Mouse (Mus musculus): Measurements from ENCODE around the gene Frem3.

Gene Frem3

GRCm38 (mm10) chr8:80688141-80688540, 77.3 kb downstream of the Frem3 start:
- DNase-seq (ENCODE audit: inconsistent age in 2 of 2, low spot score in 1 of 2) = peak; percentile 67 to 88

- peak; percentile 43 to 75 for DNase-seq (ENCODE audit: inconsistent age in 2 of 2, low spot score in 1 of 2)
These were observed 100.0 kb downstream of the Frem3 start for GRCm38 (mm10) chr8:80710670-80711400.

GRCm38 (mm10) chr8:80714461-80714860, 103.6 kb downstream of the Frem3 start:
- DNase-seq (ENCODE audit: inconsistent age in 2 of 2, low spot score in 1 of 2) = no peak

GRCm38 (mm10) chr8:80732326-80732725, 121.4 kb downstream of the Frem3 start:
- DNase-seq (ENCODE audit: inconsistent age in 2 of 2, low spot score in 1 of 2) = peak in 1 of 2 experiments; percentile 40

- peak; percentile 51 to 80 for DNase-seq (ENCODE audit: inconsistent age in 2 of 2, low spot score in 1 of 2)
These were observed 127.1 kb downstream of the Frem3 start for GRCm38 (mm10) chr8:80738046-80738387.

- peak; percentile 59 to 83 for DNase-seq (ENCODE audit: inconsistent age in 2 of 2, low spot score in 1 of 2)
These were observed 127.7 kb downstream of the Frem3 start for GRCm38 (mm10) chr8:80738388-80739154.

GRCm38 (mm10) chr8:80739155-80739924, 128.5 kb downstream of the Frem3 start, which contains the start of gene Smarca5:
TSS of gene Smarca5 (minus strand) at chr8:80739497.
- peak; percentile 97 to 99 for DNase-seq (ENCODE audit: inconsistent age in 2 of 2, low spot score in 1 of 2)

- no peak for DNase-seq (ENCODE audit: inconsistent age in 2 of 2, low spot score in 1 of 2)
These were observed 129.1 kb downstream of the Frem3 start for GRCm38 (mm10) chr8:80739932-80740331.

Measured in adrenal gland, adult (tissue).